Mouse (Mus musculus): Measurements from ENCODE around the gene Oxct2b. TPM values are rescaled to one million over a fixed set of nuclear protein-coding genes. Genes with fewer than 3 reads are reported as not detected.
"Not testable (repeated sequence)": the region's sequence is repeated elsewhere in the genome, so short reads cannot be mapped to it uniquely, and the experiment has no call there.

Oxct2b gene
- total and polyA plus RNA-seq, 2 experiments from 2014 or later: not detected

GRCm38 (mm10) chr4:123092621-123093020 lies 23.4 kb upstream of the Oxct2b start:
- Histone ChIP-seq H3K4me1 (ENCODE audit: control insufficient read depth, insufficient read depth) (no peaks in the 10 kb centered on the region), H3K36me3 (replicated peaks; ENCODE audit: control insufficient read depth, insufficient read depth, low read length) (no peaks in the 10 kb centered on the region), H3K4me3 (ENCODE audit: low read depth, low read length) (no peak overlapping the region), H3K27ac (ENCODE audit: low read depth) (no peak overlapping the region), H3K4me2 (ENCODE audit: low read depth, low read length) (no peak overlapping the region), H3K9me3 (replicated peaks; ENCODE audit: control insufficient read depth, low read length) (no peaks in the 10 kb centered on the region), H3K9ac (replicated peaks; ENCODE audit: low read depth, low read length) (no peak overlapping the region), H3K27me3 (ENCODE audit: control insufficient read depth, insufficient read depth, low read length) (0 out of 2 replicates have a peak, but pooled peaks cover 9% of the 10 kb centered on the region)
- ATAC-seq (ENCODE audit: insufficient read depth, low read depth): no peak
- TF ChIP-seq EP300 (IDR thresholded peaks at IDR 0.05; ENCODE audit: low read depth) (no peak), CTCF (IDR thresholded peaks at IDR 0.05; ENCODE audit: low read depth) (no peak)
- DNase-seq (ENCODE audit: low spot score): no peak
- 62% methylated on average over 5 of the region's 5 CpGs for WGBS

GRCm38 (mm10) chr4:123093064-123093776 lies 22.8 kb upstream of the Oxct2b start:
- H3K4me2 ChIP-seq (ENCODE audit: low read depth, low read length): peak overlapping the region; percentile 12; the same call in 1 of the 2 replicates
- TF ChIP-seq EP300 (IDR thresholded peaks at IDR 0.05; ENCODE audit: low read depth): no peak
- TF ChIP-seq CTCF (IDR thresholded peaks at IDR 0.05; ENCODE audit: low read depth): no peak
- H3K9ac ChIP-seq (replicated peaks; ENCODE audit: low read depth, low read length): no peak overlapping the region
- H3K27ac ChIP-seq (ENCODE audit: low read depth): no peak overlapping the region
- ATAC-seq (ENCODE audit: insufficient read depth, low read depth): peak; percentile 30
- H3K9me3 ChIP-seq (replicated peaks; ENCODE audit: control insufficient read depth, low read length): no peaks in the 10 kb centered on the region
- 36% methylated on average over 17 of the region's 17 CpGs for WGBS
- DNase-seq (ENCODE audit: low spot score): no peak
- 0 out of 2 replicates have a peak, but pooled peaks cover 9% of the 10 kb centered on the region for H3K27me3 ChIP-seq (ENCODE audit: control insufficient read depth, insufficient read depth, low read length)
- no peaks in the 10 kb centered on the region for H3K36me3 ChIP-seq (replicated peaks; ENCODE audit: control insufficient read depth, insufficient read depth, low read length)
- no peaks in the 10 kb centered on the region for H3K4me1 ChIP-seq (ENCODE audit: control insufficient read depth, insufficient read depth)
- H3K4me3 ChIP-seq (ENCODE audit: low read depth, low read length): no peak overlapping the region

GRCm38 (mm10) chr4:123093869-123094268 lies 22.2 kb upstream of the Oxct2b start:
- Histone ChIP-seq H3K36me3 (replicated peaks; ENCODE audit: control insufficient read depth, insufficient read depth, low read length) (no peaks in the 10 kb centered on the region), H3K4me3 (ENCODE audit: low read depth, low read length) (no peak overlapping the region), H3K4me2 (ENCODE audit: low read depth, low read length) (no peak overlapping the region), H3K9ac (replicated peaks; ENCODE audit: low read depth, low read length) (no peak overlapping the region), H3K27ac (ENCODE audit: low read depth) (no peak overlapping the region), H3K4me1 (ENCODE audit: control insufficient read depth, insufficient read depth) (no peaks in the 10 kb centered on the region), H3K27me3 (ENCODE audit: control insufficient read depth, insufficient read depth, low read length) (0 out of 2 replicates have a peak, but pooled peaks cover 9% of the 10 kb centered on the region), H3K9me3 (replicated peaks; ENCODE audit: control insufficient read depth, low read length) (no peaks in the 10 kb centered on the region)
- no peak for DNase-seq (ENCODE audit: low spot score)
- no peak for TF ChIP-seq CTCF (IDR thresholded peaks at IDR 0.05; ENCODE audit: low read depth)
- TF ChIP-seq EP300 (IDR thresholded peaks at IDR 0.05; ENCODE audit: low read depth): no peak
- 33% methylated on average over 9 of the region's 9 CpGs for WGBS
- ATAC-seq (ENCODE audit: insufficient read depth, low read depth): no peak

GRCm38 (mm10) chr4:123104651-123105450 lies 11.2 kb upstream of the Oxct2b start, which contains the start of gene Bmp8b:
TSS of gene Bmp8b (plus strand) at chr4:123105165.
- Histone ChIP-seq H3K4me2 (ENCODE audit: low read depth, low read length) (peak within 1 kb of the TSS; percentile 47), H3K36me3 (replicated peaks; ENCODE audit: control insufficient read depth, insufficient read depth, low read length) (no peaks in the 10 kb centered on the region), H3K9me3 (replicated peaks; ENCODE audit: control insufficient read depth, low read length) (0 out of 2 replicates have a peak, but pooled peaks cover 3% of the 10 kb centered on the region), H3K4me3 (ENCODE audit: low read depth, low read length) (peak within 1 kb of the TSS; percentile 30), H3K4me1 (ENCODE audit: control insufficient read depth, insufficient read depth) (0 out of 2 replicates have a peak, but pooled peaks cover 5% of the 10 kb centered on the region), H3K9ac (replicated peaks; ENCODE audit: low read depth, low read length) (no peak within 1 kb of the TSS), H3K27me3 (ENCODE audit: control insufficient read depth, insufficient read depth, low read length) (peaks cover 41% of the 10 kb centered on the region), H3K27ac (ENCODE audit: low read depth) (no peak within 1 kb of the TSS)
- peak; percentile 37 for ATAC-seq (ENCODE audit: insufficient read depth, low read depth)
- TF ChIP-seq CTCF (IDR thresholded peaks at IDR 0.05; ENCODE audit: low read depth) (no peak), EP300 (IDR thresholded peaks at IDR 0.05; ENCODE audit: low read depth) (no peak)
- 6% methylated on average over 74 of the region's 75 CpGs for WGBS
- DNase-seq (ENCODE audit: low spot score): no peak

GRCm38 (mm10) chr4:123105451-123105790 lies 10.6 kb upstream of the Oxct2b start:
- peaks cover 41% of the 10 kb centered on the region for H3K27me3 ChIP-seq (ENCODE audit: control insufficient read depth, insufficient read depth, low read length)
- 0 out of 2 replicates have a peak, but pooled peaks cover 3% of the 10 kb centered on the region for H3K9me3 ChIP-seq (replicated peaks; ENCODE audit: control insufficient read depth, low read length)
- WGBS: 23% methylated on average over 24 of the region's 24 CpGs
- H3K4me1 ChIP-seq (ENCODE audit: control insufficient read depth, insufficient read depth): 0 out of 2 replicates have a peak, but pooled peaks cover 5% of the 10 kb centered on the region
- no peaks in the 10 kb centered on the region for H3K36me3 ChIP-seq (replicated peaks; ENCODE audit: control insufficient read depth, insufficient read depth, low read length)
- no peak overlapping the region for H3K9ac ChIP-seq (replicated peaks; ENCODE audit: low read depth, low read length)
- H3K4me2 ChIP-seq (ENCODE audit: low read depth, low read length): peak overlapping the region; percentile 47; the same call in 1 of the 2 replicates
- no peak for DNase-seq (ENCODE audit: low spot score)
- peak; percentile 15; the same call in 1 of the 2 replicates for ATAC-seq (ENCODE audit: insufficient read depth, low read depth)
- TF ChIP-seq EP300 (IDR thresholded peaks at IDR 0.05; ENCODE audit: low read depth) (no peak), CTCF (IDR thresholded peaks at IDR 0.05; ENCODE audit: low read depth) (no peak)
- H3K27ac ChIP-seq (ENCODE audit: low read depth): no peak overlapping the region
- peak overlapping the region; percentile 30 for H3K4me3 ChIP-seq (ENCODE audit: low read depth, low read length)

- H3K27ac ChIP-seq (ENCODE audit: low read depth); H3K9me3 ChIP-seq (replicated peaks; ENCODE audit: control insufficient read depth, low read length); H3K4me2 ChIP-seq (ENCODE audit: low read depth, low read length); H3K4me3 ChIP-seq (ENCODE audit: low read depth, low read length); DNase-seq (ENCODE audit: low spot score); ATAC-seq (ENCODE audit: insufficient read depth, low read depth); H3K4me1 ChIP-seq (ENCODE audit: control insufficient read depth, insufficient read depth); H3K36me3 ChIP-seq (replicated peaks; ENCODE audit: control insufficient read depth, insufficient read depth, low read length); H3K9ac ChIP-seq (replicated peaks; ENCODE audit: low read depth, low read length): not testable (repeated sequence)
- WGBS: 75% methylated on average over 7 of the region's 7 CpGs
- peaks cover 43% of the 10 kb centered on the region for H3K27me3 ChIP-seq (ENCODE audit: control insufficient read depth, insufficient read depth, low read length)
Observed at GRCm38 (mm10) chr4:123105929-123106328, 10.1 kb upstream of the Oxct2b start.

Measured in heart, postnatal 0 days (tissue).